Mouse (Mus musculus) G1E-ER4 (cell line): Measurements from ENCODE around the gene Rcan1. TPM values are rescaled to one million over a fixed set of nuclear protein-coding genes. Genes with fewer than 3 reads are reported as not detected.

ENCODE experiments used
- GATA1 ChIP-seq: IDR thresholded peaks from one replicate; pipeline ENCODE4 v1.8.0; 2012; ENCODE audit warnings: low read length, inconsistent platforms
- polyA plus RNA-seq: library from polyadenylated mRNA; stranded (reverse); fragments of >175 nt; gene quantifications from 2 replicates; pipeline ENCODE4 v1.2.3, GENCODE M21; 2012

Rcan1 gene
- 13.4 and 18.7 TPM in 2 replicates for polyA plus RNA-seq

DNA sequence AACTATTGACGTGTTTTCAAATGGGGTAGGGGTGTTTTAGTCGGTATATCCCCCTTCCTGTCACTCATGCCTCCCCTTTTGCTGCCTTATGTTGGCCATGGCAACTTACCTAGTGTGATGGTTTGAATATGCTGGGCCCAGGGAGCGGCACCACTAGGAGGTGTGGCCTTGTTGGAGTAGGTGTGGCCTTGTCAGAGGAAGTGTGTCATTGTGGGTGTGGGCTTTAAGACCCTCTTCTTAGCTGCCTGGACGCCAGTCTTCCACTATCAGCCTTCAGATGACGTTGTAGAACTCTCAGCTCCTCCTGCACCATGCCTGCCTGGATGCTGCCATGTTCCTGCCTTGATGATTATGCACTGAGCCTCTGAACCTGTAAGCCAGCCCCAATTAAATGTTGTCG, at the start of gene Rcan1:
TSS of gene Rcan1 (minus strand) at position 162 of the 400 bp plus-strand sequence.
- TF ChIP-seq GATA1: no peak

GRCm38 (mm10) chr16:92519820-92520492, 49.3 kb upstream of the Rcan1 start:
- TF ChIP-seq GATA1: no peak

- no peak for TF ChIP-seq GATA1
Observed at GRCm38 (mm10) chr16:92518718-92519117, 48.1 kb upstream of the Rcan1 start.

DNA sequence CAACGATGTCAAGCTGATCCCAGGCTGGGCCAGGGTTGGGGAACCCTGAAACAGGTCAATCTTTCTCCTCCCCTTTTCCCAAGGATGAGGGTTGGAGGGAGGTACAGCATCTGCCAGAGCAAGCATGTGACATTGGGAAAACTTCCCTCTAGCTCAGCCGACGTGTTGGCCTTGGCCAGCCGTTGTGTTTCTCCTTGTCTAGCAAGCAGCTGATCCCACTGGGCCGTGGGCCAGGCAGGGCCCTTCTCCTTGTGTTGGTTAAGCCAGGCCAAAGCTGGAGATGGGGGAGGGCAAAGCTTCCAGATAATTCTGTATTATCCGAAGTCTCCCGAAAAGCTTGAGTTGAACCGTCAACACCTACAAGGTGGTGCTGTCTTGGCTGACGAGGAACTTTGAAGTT, 45.5 kb upstream of the Rcan1 start:
- TF ChIP-seq GATA1: no peak

- TF ChIP-seq GATA1: no peak
Observed at GRCm38 (mm10) chr16:92511773-92512391, 41.2 kb upstream of the Rcan1 start.

GRCm38 (mm10) chr16:92510835-92511772, 40.4 kb upstream of the Rcan1 start:
- TF ChIP-seq GATA1: no peak

DNA sequence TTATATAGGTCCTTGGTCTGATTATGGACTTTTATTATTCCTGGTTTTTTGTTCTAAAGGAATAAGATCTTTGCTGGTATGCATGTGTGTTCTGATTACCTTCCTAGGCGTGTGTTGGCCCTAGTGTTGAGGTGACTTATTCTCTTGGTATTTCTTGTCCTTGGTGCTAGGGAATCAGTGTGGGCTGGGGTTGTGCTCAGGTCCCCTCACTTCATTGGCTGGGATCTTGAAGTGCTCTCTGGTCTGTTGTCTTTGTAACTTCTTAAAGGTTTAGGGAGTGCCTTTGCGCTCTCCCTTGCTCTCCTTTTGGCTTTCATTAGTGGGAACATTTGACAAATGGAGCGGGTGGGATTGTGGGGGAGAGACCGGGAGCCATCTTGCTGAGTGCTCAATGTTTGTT, 36.9 kb upstream of the Rcan1 start:
- TF ChIP-seq GATA1: no peak

DNA sequence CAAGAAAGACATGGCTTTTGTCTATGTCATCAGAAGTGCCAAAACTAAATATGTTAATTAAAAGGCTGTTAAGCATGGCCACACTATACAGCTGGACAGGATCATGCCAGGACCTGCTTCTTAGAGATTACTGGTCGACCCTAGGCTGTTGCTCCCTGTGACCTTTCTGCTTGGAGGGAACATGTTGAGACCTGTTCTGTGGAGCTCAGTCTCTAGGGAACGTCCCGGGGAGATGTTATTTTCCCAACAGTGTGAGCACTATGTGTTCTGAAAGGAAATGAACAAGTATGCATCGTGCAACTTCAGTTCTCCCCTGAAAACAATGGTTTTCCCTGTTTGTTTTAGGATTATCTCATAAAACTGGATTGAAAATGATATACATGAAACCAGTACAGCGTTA, 32.4 kb upstream of the Rcan1 start:
- no peak for TF ChIP-seq GATA1

- no peak for TF ChIP-seq GATA1
Observed at GRCm38 (mm10) chr16:92500534-92500933, 29.9 kb upstream of the Rcan1 start.

- no peak for TF ChIP-seq GATA1
Observed at GRCm38 (mm10) chr16:92499324-92499723, 28.7 kb upstream of the Rcan1 start.

- no peak for TF ChIP-seq GATA1
Observed at GRCm38 (mm10) chr16:92498589-92498981, 27.9 kb upstream of the Rcan1 start.

GRCm38 (mm10) chr16:92497851-92498588, 27.4 kb upstream of the Rcan1 start:
- no peak for TF ChIP-seq GATA1

DNA sequence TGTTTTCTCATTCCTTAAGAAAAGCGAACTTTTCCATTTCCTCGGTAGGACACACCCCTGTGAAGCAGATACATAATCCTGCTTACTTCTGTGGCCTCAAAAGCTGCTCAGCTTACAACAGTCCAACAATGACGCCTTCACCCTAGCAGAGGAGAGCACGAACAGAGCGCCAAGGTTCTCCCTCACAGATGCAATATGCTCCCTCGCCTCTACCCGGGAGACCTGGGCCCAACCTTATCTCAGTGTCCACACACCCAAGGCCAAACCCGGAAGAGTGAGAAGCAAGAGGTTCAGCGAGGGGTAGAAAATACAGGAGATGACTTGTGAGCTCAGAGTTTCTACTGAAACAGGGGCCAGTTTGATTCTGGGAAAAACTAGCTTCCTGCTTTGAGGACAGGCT, 18.7 kb upstream of the Rcan1 start:
- TF ChIP-seq GATA1: no peak

- no peak for TF ChIP-seq GATA1
Observed at GRCm38 (mm10) chr16:92488456-92488855, 17.8 kb upstream of the Rcan1 start.

DNA sequence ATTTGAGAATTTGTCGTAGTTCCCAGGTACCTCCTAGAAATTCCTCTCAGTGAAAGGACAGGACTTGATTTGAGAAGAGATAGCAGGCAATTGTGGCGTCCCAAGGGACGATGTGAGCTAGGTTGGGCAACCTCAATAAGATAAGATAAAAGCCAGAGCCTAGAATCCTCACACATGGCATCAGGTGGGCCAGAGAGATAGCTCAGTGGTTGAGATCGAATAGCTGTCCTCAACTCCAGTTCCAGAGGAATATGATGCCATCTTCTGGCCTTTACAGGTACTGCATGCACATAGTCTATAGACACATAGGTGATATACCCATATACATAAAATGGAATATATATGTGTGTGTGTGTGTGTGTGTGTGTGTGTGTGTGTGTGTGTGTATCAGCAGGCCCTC, 16.8 kb upstream of the Rcan1 start:
- peak; percentile 32 for TF ChIP-seq GATA1
